Mouse (Mus musculus) embryonic facial prominence, embryonic 15.5 days (tissue): ENCODE data around the gene Klf13. TPM values are rescaled to one million over a fixed set of nuclear protein-coding genes. Genes with fewer than 3 reads are reported as not detected.

Experiments
- ATAC-seq: fragments of 200-750 bp; cut with Nextera tagmentation; 2 replicates; pipeline ENCODE4 v1.8.0; 2017; ENCODE audit warnings: low read depth, moderate TSS enrichment; ENCODE audit not compliant: insufficient number of reproducible peaks, low FRiP score, low TSS enrichment
- H3K27ac ChIP-seq: fragments of 300-500 bp; sonication (generic); replicated peaks from 2 replicates; pipeline ENCODE4 v1.5.1; 2015; ENCODE audit warnings: mild to moderate bottlenecking, inconsistent platforms
- H3K27me3 ChIP-seq: fragments of 300-500 bp; sonication (generic); 2 replicates; pipeline ENCODE4 v1.6.1; 2015; ENCODE audit warnings: inconsistent platforms
- H3K36me3 ChIP-seq: fragments of 300-500 bp; sonication (generic); 2 replicates; pipeline ENCODE4 v1.6.1; 2015; ENCODE audit warnings: mild to moderate bottlenecking, inconsistent platforms
- H3K4me1 ChIP-seq: fragments of 300-500 bp; sonication (generic); 2 replicates; pipeline ENCODE4 v1.6.1; 2015; ENCODE audit warnings: inconsistent platforms
- H3K4me2 ChIP-seq: fragments of 300-500 bp; sonication (generic); replicated peaks from 2 replicates; pipeline ENCODE4 v1.6.1; 2015; ENCODE audit warnings: mild to moderate bottlenecking, inconsistent platforms
- H3K4me3 ChIP-seq: fragments of 300-500 bp; sonication (generic); replicated peaks from 2 replicates; pipeline ENCODE4 v1.5.1; 2015; ENCODE audit warnings: mild to moderate bottlenecking, inconsistent platforms
- H3K9ac ChIP-seq: fragments of 300-500 bp; sonication (generic); 2 replicates; pipeline ENCODE4 v1.6.1; 2015; ENCODE audit warnings: inconsistent platforms
- H3K9me3 ChIP-seq: fragments of 300-500 bp; sonication (generic); replicated peaks from 2 replicates; pipeline ENCODE4 v1.6.1; 2016; ENCODE audit warnings: inconsistent platforms
- WGBS: fragments of 180-500 bp; shearing (Covaris S2); methylation state at CpG from one replicate; pipeline ENCODE4 v1.1.7; 2015; 5-methylcytosine and 5-hydroxymethylcytosine counted together
- polyA plus RNA-seq: library from polyadenylated mRNA; unstranded; fragments of >200 nt; fragmentation: Nextera tagmentation; extraction: Ambion mirVana; gene quantifications from 2 replicates; pipeline ENCODE4 v1.2.1, GENCODE M21; 2015

The Klf13 gene
- polyA plus RNA-seq, 1 experiment from 2014 or later = 39.9 TPM

DNA sequence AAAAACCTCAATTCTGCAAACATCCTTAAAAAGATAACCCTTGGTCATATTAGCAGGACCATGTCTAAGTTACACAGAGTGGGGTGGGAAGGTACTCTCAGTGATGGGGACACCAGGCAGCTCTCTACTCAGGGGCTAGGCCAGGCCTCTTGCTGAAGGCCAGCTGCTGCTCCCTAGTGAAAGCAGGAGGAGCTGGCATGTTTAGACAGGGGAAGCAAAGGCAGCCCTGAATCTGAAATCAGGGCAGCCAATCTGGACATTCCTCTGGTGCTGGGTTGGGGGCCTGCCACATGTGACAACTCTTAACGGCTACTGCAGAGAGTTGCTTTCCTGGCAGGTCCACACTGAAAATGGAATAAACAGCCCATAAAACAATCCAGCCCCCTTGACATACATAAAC, 14.6 kb downstream of the Klf13 start:
- 46% methylated on average over 1 of the region's 1 CpGs for WGBS
- Histone ChIP-seq H3K4me1 (peaks cover 54% of the 10 kb centered on the region), H3K4me2 (peak overlapping the region; percentile 29; the same call in 1 of the 2 replicates), H3K27me3 (no peaks in the 10 kb centered on the region), H3K36me3 (no peaks in the 10 kb centered on the region), H3K4me3 (no peak overlapping the region), H3K9ac (no peak overlapping the region), H3K9me3 (no peaks in the 10 kb centered on the region), H3K27ac (peak overlapping the region; percentile 78)
- ATAC-seq = no peak

DNA sequence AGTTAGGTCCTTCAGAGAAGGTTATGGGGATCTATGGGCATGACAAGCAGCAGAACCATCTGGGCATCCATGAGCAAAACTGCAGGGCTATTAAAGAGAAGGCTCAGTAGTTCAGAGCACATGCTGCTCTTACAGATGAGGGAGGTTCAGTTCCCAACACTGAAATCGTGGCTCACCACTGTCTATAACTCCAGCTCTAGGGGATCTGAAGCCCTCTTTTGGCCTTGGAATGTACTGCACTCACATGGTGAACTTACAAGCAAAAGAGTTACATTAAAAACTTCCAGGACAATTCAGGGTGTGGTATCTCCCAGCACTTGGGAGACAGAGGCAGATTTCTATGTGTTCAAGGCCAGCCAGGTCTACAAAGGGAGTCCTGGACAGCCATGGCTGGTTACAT, 15.7 kb downstream of the Klf13 start:
- Histone ChIP-seq H3K36me3 (no peaks in the 10 kb centered on the region), H3K4me1 (peaks cover 63% of the 10 kb centered on the region), H3K27me3 (no peaks in the 10 kb centered on the region), H3K9me3 (no peaks in the 10 kb centered on the region), H3K4me2 (no peak overlapping the region), H3K9ac (no peak overlapping the region), H3K27ac (no peak overlapping the region), H3K4me3 (no peak overlapping the region)
- ATAC-seq = no peak
- 84% methylated on average over 1 of the region's 1 CpGs for WGBS

DNA sequence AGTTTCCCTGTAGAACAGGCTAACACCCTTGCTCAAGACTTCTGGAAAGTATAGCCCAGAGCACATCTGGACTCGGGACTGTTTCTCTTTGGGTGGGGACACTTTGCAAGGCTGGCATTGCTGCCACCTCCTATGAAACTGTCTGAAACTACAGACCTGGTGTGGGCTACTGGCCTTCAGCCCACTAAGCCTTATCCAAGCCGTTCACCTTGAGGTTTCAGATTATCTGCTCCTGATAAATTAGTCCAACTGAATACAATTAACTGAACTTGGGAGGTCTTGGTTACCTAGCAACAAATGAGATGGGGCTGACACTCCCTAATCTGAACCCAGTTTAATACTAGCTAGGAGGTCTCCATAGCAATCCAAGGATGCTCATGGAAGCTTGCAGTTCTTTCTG, 16.1 kb downstream of the Klf13 start:
- H3K27ac ChIP-seq = no peak overlapping the region
- H3K4me3 ChIP-seq = no peak overlapping the region
- no peaks in the 10 kb centered on the region for H3K27me3 ChIP-seq
- no peak overlapping the region for H3K4me2 ChIP-seq
- H3K9me3 ChIP-seq = no peaks in the 10 kb centered on the region
- H3K9ac ChIP-seq = no peak overlapping the region
- ATAC-seq = no peak
- H3K36me3 ChIP-seq = no peaks in the 10 kb centered on the region
- WGBS = 61% methylated on average over 2 of the region's 2 CpGs
- peaks cover 66% of the 10 kb centered on the region for H3K4me1 ChIP-seq

DNA sequence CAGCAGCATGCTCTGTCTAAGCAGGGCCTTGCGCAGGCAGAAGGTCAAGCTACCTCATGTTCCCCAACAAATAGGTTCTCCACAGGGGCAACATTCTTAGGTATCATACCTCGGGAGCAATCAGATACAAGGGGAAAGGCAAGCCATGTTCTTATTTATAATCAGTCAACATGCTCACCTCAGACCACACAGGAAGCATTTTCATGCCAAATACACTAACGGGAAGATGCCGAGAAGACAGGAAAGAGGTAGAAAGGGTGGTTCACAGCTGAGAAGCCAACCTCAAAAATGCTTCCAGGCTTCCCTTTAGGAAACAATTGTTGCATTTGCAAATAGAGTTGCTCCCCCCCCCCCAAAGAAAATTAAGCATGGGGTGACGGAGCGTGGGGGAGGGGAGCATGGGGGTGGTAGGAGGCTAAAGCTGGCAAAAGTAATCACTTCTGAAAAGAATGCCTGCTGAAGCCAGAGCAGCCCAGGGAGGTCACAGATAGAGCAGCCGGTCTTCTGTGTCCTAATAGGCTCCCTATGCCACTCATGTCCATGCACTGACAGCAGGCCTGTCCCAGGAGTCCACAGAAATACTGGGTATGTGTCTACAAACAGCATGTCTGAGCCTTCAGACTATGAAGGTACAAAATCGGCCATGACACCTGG, 16.7 kb downstream of the Klf13 start:
- no peak for ATAC-seq
- H3K27ac ChIP-seq = no peak overlapping the region
- H3K4me1 ChIP-seq = peaks cover 64% of the 10 kb centered on the region
- no peaks in the 10 kb centered on the region for H3K27me3 ChIP-seq
- no peaks in the 10 kb centered on the region for H3K36me3 ChIP-seq
- 60% methylated on average over 8 of the region's 8 CpGs for WGBS
- H3K9ac ChIP-seq = no peak overlapping the region
- no peaks in the 10 kb centered on the region for H3K9me3 ChIP-seq
- H3K4me3 ChIP-seq = no peak overlapping the region
- no peak overlapping the region for H3K4me2 ChIP-seq

DNA sequence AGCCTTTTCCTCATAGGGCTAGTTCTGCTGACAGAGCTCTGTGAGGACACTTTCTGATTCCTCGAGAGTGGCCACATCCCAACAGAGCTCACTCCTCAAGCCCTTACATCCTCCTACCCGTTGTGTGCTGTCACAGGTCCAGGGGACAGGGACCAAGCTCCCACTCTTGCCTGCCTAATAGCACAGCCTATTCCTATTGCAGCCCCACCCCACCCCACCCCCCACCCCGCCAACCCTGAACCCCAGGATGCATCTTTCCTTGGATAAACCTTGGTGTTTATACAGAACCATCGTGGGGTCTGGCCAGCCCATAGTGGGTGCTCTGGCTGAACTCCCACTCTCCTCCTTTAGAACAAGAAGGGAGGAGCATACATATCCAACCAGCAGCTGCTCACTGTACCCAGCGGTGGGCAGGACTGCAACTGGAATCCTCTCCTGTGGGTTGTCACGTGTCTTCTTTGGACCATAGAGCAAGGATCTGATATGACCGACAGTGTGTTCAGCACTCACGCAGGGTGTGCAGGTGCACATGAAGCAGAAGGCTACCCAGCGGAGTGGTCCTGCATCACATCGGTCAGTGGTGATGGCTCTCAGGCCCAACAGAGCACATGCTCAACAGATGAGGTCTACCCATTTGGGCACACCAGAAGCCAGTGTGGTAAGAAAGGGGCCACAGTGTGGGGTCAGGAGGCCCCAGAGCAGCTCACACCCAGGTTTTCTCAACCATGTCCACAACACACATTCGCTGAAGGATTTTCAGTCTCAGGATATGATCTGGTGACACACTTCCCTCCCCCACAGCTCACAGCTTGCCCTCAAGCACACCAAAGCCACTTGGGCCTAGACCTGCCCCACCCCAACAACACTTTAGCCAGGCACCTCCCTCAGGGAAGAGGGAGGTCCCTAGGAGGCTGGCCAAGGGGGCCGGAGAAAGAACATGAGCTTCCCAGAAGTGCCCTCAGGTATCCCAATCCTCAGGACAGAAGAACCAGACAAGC, 19.6 kb downstream of the Klf13 start:
- H3K27ac ChIP-seq = no peak overlapping the region
- WGBS = 88% methylated on average over 12 of the region's 12 CpGs
- peaks cover 42% of the 10 kb centered on the region for H3K4me1 ChIP-seq
- no peak overlapping the region for H3K4me2 ChIP-seq
- no peak overlapping the region for H3K9ac ChIP-seq
- no peaks in the 10 kb centered on the region for H3K9me3 ChIP-seq
- no peak overlapping the region for H3K4me3 ChIP-seq
- no peak for ATAC-seq
- no peaks in the 10 kb centered on the region for H3K36me3 ChIP-seq
- no peaks in the 10 kb centered on the region for H3K27me3 ChIP-seq

DNA sequence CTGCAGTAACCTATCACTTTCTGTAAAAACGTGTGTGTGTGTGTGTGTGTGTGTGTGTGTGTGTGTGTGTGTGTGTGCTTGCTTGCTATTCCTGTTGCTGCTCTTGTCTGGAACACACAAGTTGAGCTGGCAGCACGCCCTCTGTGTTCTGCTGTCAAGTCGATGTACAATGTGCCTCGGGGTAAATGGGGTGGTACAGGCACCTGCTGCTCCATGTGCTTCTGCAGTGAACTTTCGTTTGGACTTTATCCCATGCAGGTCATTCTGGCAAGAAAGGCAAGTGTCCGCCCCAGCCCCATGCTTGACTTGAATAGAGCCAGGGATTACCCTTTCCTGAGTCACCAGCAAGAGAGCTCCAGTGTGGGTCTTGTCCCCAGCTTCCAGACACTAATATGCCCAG, 21.0 kb downstream of the Klf13 start:
- H3K4me1 ChIP-seq = peaks cover 50% of the 10 kb centered on the region
- H3K27me3 ChIP-seq = no peaks in the 10 kb centered on the region
- no peak overlapping the region for H3K9ac ChIP-seq
- no peak overlapping the region for H3K27ac ChIP-seq
- no peak overlapping the region for H3K4me3 ChIP-seq
- H3K9me3 ChIP-seq = no peaks in the 10 kb centered on the region
- H3K4me2 ChIP-seq = no peak overlapping the region
- WGBS = 53% methylated on average over 6 of the region's 6 CpGs
- no peaks in the 10 kb centered on the region for H3K36me3 ChIP-seq
- ATAC-seq = no peak

DNA sequence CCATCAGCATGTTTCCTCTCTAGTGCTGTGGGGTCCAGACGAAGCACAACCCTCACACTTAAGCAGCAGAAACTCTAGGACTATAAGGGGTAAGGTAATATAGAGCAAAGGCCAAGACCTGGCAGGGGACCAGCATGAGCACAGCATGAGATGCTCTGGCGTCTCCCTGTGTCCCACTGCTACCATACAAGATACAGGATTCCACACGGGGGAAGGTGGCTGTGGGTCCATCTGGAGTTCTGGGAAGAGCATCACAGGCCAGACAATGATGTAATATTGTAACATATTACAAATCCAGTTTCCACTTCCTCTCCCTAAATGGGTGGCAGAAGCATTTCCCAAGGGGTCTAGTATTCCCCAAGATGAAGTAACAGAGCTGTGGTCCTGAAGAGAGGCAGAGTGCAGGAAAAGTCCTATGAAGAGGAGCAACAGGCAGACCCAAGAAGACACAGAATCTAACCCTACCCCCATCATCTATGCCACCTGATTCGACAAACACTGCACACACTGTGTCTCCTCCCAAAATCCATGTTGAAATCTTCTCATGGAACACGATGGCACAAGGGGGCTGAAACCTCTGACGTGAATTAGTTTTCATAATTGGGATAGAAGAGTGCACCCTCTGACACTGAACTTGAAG, 22.3 kb downstream of the Klf13 start, which contains the start of gene E030018B13Rik:
Gene E030018B13Rik, plus strand, starts transcription at position 590 of the 640 bp plus-strand sequence.
- no peak for ATAC-seq

DNA sequence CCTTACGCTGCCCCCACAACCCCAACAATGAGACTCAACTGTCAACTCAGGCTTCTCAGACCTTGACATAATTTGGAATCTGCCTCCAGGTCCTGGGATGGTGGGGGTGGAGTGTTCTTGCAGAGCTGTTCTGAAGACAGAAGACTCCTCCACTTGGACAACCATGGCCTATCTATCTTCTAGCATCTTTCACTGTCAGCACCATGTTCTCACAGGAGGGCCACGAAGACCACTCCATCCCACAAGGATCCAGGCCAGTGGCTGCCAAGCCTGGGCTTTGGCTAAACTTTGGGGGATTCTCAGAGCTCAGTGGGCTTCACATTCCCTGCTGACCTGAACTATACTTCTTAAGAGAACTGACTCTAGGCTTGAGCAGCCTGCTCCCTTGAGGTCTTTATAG, 23.8 kb downstream of the Klf13 start:
- no peak for ATAC-seq
- Histone ChIP-seq H3K9me3 (no peaks in the 10 kb centered on the region), H3K36me3 (no peaks in the 10 kb centered on the region), H3K27me3 (no peaks in the 10 kb centered on the region), H3K4me3 (no peak overlapping the region), H3K4me2 (no peak overlapping the region), H3K27ac (no peak overlapping the region), H3K9ac (no peak overlapping the region), H3K4me1 (peaks cover 60% of the 10 kb centered on the region)
- WGBS = 91% methylated on average over 2 of the region's 2 CpGs

More for the DNA sequence above, 22.3 kb downstream of the Klf13 start, which contains the start of gene E030018B13Rik:
- Histone ChIP-seq H3K4me2 (no peak within 1 kb of the TSS), H3K27me3 (no peaks in the 10 kb centered on the region), H3K27ac (no peak within 1 kb of the TSS), H3K9ac (no peak within 1 kb of the TSS), H3K9me3 (no peaks in the 10 kb centered on the region), H3K4me1 (peaks cover 53% of the 10 kb centered on the region), H3K4me3 (no peak within 1 kb of the TSS), H3K36me3 (no peaks in the 10 kb centered on the region)
- 89% methylated on average over 6 of the region's 6 CpGs for WGBS

DNA sequence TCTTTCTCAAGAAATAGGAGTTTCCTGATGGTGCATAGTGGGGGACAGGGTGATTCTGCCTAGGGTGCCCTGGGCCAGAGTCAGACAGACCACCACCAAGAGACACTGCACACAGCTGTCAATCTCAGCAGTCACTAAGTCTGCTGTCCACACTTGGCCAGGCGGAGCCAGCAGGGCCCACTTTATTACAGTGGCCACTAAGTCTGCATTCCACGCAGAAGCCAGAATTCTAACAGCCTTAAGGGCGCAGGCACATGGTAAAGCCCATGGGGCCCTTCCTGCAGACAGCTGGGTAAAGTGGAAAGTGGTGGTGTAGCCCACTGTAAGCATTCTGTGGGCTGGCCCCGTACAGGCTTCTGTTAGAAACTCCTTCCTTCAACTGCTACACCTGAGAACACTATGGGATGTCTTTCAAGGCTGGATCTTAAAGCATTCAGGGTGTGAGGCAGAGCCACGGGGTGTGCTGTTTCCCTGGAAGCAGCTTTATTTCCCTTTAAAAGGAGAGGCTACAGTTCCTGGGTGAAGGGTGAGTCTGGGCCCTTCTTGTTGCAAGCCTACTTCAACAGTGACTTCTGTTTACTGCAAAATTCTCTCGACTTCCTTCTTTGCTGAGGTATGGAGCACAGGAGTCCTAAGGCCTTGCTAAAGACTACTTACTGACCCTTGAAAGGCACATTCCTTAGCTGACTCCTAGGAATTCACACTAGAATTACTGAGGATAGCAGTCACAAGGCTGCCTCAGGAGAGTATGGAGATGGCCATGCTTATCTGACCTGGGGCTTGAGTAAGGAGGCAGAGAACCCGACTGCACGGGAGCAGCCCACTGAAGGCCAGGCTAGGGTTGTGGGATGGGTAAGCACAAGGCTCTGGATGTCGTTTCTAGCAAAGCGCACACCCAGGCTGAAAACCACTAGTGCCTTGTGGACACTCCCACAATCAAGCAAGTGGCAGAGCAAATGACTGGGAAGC, 24.7 kb downstream of the Klf13 start:
- Histone ChIP-seq H3K36me3 (no peaks in the 10 kb centered on the region), H3K9me3 (no peaks in the 10 kb centered on the region), H3K27ac (0 out of 2 replicates have a peak overlapping the region, but pooled peaks have one; percentile 17), H3K4me1 (peaks cover 59% of the 10 kb centered on the region), H3K27me3 (no peaks in the 10 kb centered on the region), H3K4me2 (no peak overlapping the region), H3K9ac (no peak overlapping the region), H3K4me3 (no peak overlapping the region)
- ATAC-seq = no peak
- WGBS = 53% methylated on average over 10 of the region's 10 CpGs

DNA sequence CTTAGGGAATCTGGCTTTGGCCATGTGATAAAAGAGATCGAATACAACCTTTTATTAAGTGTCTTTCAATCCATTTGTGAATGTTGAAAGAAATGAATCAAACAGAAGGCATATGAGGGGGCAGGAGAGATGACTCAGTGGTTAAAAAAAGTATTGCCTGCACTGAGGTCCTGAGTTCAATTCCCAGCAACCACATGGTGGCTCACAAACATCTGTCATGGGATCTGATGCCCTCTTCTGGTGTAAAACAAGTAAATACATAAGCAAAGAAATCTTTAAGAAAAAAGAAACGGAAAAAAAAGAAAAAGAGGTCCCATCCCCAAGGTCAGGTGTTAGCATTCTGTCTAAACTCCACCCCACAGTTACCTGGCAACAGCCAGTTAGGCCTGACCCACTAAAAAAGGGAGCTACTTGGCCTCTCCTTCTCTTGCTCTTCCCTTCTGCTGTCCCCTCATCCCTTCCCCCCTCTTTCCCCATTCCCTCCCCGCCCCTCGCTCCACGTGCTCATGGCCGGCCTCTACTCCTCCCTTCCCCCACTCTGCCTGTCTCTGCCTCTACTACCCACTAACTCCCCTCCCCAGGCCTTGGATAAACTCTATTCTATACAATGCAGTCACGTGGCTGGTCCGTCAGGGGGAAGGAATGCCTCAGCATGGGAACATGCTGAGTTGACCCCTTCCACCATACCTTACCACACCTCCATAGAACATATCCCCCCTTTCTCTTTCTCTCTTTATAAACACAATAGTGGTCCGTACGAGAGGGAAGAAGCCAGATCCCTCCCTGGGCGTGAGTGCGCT, 25.6 kb downstream of the Klf13 start:
- Histone ChIP-seq H3K4me1 (peaks cover 62% of the 10 kb centered on the region), H3K9ac (no peak overlapping the region)
- no peak for ATAC-seq

More for the DNA sequence above, 25.6 kb downstream of the Klf13 start:
- H3K4me2 ChIP-seq = no peak overlapping the region
- H3K27ac ChIP-seq = peak overlapping the region; percentile 72; the same call in 1 of the 2 replicates
- 57% methylated on average over 12 of the region's 12 CpGs for WGBS
- no peaks in the 10 kb centered on the region for H3K27me3 ChIP-seq
- H3K9me3 ChIP-seq = no peaks in the 10 kb centered on the region
- no peaks in the 10 kb centered on the region for H3K36me3 ChIP-seq
- no peak overlapping the region for H3K4me3 ChIP-seq
